In genomic region chr13:4465641-4466040, GRCm38 (mm10) we compare ENCODE assay signal across 26 mouse cellular contexts. TPM values are rescaled to one million over a fixed set of nuclear protein-coding genes. Genes with fewer than 3 reads are reported as not detected.
"Had no signal": no experiment of that assay in that cellular context is flagged by ENCODE, and none has a peak within 500 bp of the region (broad histone marks: within the 10 kb centered on the region; RNA-seq: fewer than 3 reads in every experiment).

No protein-coding gene starts in this region.

- ATAC-seq: liver, embryonic 12.5 days; liver, postnatal 0 days; lung, postnatal 0 days; midbrain, embryonic 13.5 days; midbrain, embryonic 15.5 days; midbrain, embryonic 16.5 days had no signal

- DNase-seq: left cerebral cortex, postnatal 4 days; liver; liver, embryonic 13.5 days; liver, postnatal 0 days; lung, adult 18-20 months; lung, adult 2 months; lung, embryonic 14.5 days; lung, postnatal 10 days; lung, postnatal 14 days; lung, postnatal 36 days; lung, postnatal 4 days; midbrain, embryonic 14.5 days had no signal

RNA-seq across cellular contexts. Expression of gene Akr1c6, which starts 31.5 kb away (rescaled TPM):
- total RNA-seq: left cerebral cortex, postnatal 10 days; left cerebral cortex, postnatal 14 days; left cerebral cortex, postnatal 25 days; left cerebral cortex, postnatal 36 days; left cerebral cortex, postnatal 4 days; megakaryocyte progenitor cell, adult 5-6 weeks; megakaryocyte, adult 5-6 weeks; megakaryocyte-erythroid progenitor cell, adult 5-6 weeks; midbrain, postnatal 0 days; monocyte, adult 5-6 weeks had no signal

RNA-seq across cellular contexts. Expression of gene Akr1c20, which starts 57.5 kb away (rescaled TPM):
- total RNA-seq: left cerebral cortex, postnatal 10 days; left cerebral cortex, postnatal 14 days; left cerebral cortex, postnatal 25 days; left cerebral cortex, postnatal 36 days; left cerebral cortex, postnatal 4 days; megakaryocyte progenitor cell, adult 5-6 weeks; megakaryocyte, adult 5-6 weeks; megakaryocyte-erythroid progenitor cell, adult 5-6 weeks; midbrain, postnatal 0 days; monocyte, adult 5-6 weeks had no signal
